25 mouse cellular contexts compared by ENCODE assay signal in the genomic region with DNA sequence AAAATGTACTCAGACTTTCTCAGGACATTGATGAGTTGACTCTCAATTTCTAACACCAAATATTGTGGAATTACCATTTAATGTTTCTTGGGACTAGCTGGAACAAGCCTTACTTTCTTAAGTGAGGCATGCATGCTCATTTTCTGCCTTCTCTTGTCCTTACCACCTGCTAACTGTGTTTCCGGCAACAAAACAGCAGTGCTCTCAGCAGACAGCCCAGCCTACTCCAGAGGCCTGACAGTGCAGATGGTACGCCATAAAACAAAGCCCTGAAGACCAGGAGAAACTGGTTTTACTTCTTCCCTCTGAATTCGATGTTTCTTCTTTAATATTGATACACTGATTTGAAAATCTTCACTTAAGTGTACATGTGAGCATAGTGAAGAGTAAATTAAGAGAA. TPM values are rescaled to one million over a fixed set of nuclear protein-coding genes. Genes with fewer than 3 reads are reported as not detected.
"Had no signal": no experiment of that assay in that cellular context is flagged by ENCODE, and none has a peak within 500 bp of the region (broad histone marks: within the 10 kb centered on the region; RNA-seq: fewer than 3 reads in every experiment).

No protein-coding gene starts in this region.

- H3K27ac ChIP-seq: kidney, postnatal 0 days; left cerebral cortex, adult 2 months; limb, embryonic 12.5 days; limb, embryonic 15.5 days; liver, embryonic 14.5 days; macrophage; midbrain, embryonic 10.5 days; midbrain, embryonic 13.5 days; neural tube, embryonic 13.5 days; stomach, embryonic 15.5 days had no signal

- H3K4me2 ChIP-seq: limb, embryonic 12.5 days; limb, embryonic 15.5 days; liver, embryonic 11.5 days; lung, embryonic 14.5 days; midbrain, embryonic 13.5 days; neural tube, embryonic 13.5 days; stomach, embryonic 15.5 days had no signal

- DNase-seq: kidney, postnatal 25 days; layer of hippocampus, postnatal 36 days; left cerebral cortex, postnatal 4 days; liver, postnatal 0 days; lung, embryonic 14.5 days; right cerebral cortex, adult 18-20 months; right cerebral cortex, postnatal 14 days; right cerebral cortex, postnatal 4 days; thymus, postnatal 25 days had no signal

- H3K27me3 ChIP-seq: limb, embryonic 12.5 days; limb, embryonic 15.5 days; midbrain, embryonic 13.5 days; neural tube, embryonic 13.5 days; stomach, embryonic 15.5 days had no signal

- H3K4me1 ChIP-seq: limb, embryonic 12.5 days; limb, embryonic 15.5 days; midbrain, embryonic 10.5 days; midbrain, embryonic 13.5 days; neural tube, embryonic 13.5 days; stomach, embryonic 15.5 days had no signal

- H3K9me3 ChIP-seq: limb, embryonic 12.5 days; limb, embryonic 15.5 days; midbrain, embryonic 10.5 days; midbrain, embryonic 13.5 days; neural tube, embryonic 13.5 days; stomach, embryonic 15.5 days had no signal

- H3K4me3 ChIP-seq: left cerebral cortex, adult 2 months; limb, embryonic 12.5 days; limb, embryonic 15.5 days; midbrain, embryonic 10.5 days; midbrain, embryonic 13.5 days; myocyte; neural tube, embryonic 13.5 days; stomach, embryonic 15.5 days had no signal

- ATAC-seq: liver, postnatal 0 days; lung, postnatal 0 days; midbrain, embryonic 13.5 days; midbrain, embryonic 16.5 days had no signal

- H3K9ac ChIP-seq: limb, embryonic 12.5 days; limb, embryonic 15.5 days; liver, embryonic 14.5 days; liver, postnatal 0 days; lung, embryonic 14.5 days; midbrain, embryonic 13.5 days; neural tube, embryonic 13.5 days; stomach, embryonic 15.5 days had no signal

- H3K36me3 ChIP-seq: limb, embryonic 12.5 days; limb, embryonic 15.5 days; midbrain, embryonic 10.5 days; midbrain, embryonic 13.5 days; neural tube, embryonic 13.5 days; stomach, embryonic 15.5 days had no signal

RNA-seq across cellular contexts. Expression of a gene that starts 39.0 kb away (rescaled TPM):
- total RNA-seq: megakaryocyte, adult 5-6 weeks; monocyte, adult 5-6 weeks had no signal
- polyA plus RNA-seq: liver, postnatal 0 days; macrophage; myocyte had no signal
